Mouse (Mus musculus): ENCODE results near the gene Kif22. TPM values are rescaled to one million over a fixed set of nuclear protein-coding genes. Genes with fewer than 3 reads are reported as not detected.

Kif22 gene
- polyA plus RNA-seq, 1 experiment from 2014 or later = 24.0 TPM

DNA sequence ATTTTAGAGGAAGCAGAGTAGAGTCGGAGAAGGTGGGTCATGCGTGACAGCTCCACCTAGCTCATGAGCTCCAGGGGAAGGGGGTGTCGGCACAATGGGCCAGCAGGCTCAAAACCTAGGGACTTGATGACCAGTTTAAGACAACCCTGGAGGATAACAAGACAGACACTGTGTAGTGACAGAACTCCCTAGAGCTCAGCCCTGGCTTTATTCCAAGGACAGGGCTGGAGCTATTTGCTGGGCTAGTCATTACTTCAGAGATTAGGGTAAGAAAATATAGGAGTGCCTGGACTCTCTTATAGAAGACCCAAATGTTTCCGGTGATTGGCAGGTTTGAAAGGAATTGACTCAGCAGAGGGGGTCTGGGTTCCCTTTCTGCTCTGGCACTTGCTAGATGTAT lies 30.9 kb upstream of the Kif22 start:
- Histone ChIP-seq H3K4me1 (replicated peaks; ENCODE audit: control insufficient read depth, insufficient read depth, low read length) (no peaks in the 10 kb centered on the region), H3K9me3 (ENCODE audit: control insufficient read depth) (no peaks in the 10 kb centered on the region), H3K4me3 (ENCODE audit: low read depth, low read length) (no peak overlapping the region), H3K4me2 (replicated peaks; ENCODE audit: low read depth) (no peak overlapping the region), H3K27me3 (replicated peaks; ENCODE audit: control insufficient read depth, insufficient read depth, low read length) (peaks cover 10% of the 10 kb centered on the region; the same call in 1 of the 2 replicates), H3K27ac (ENCODE audit: low read depth, low read length) (no peak overlapping the region), H3K36me3 (ENCODE audit: control insufficient read depth, insufficient read depth) (no peaks in the 10 kb centered on the region), H3K9ac (ENCODE audit: low read depth, low read length) (no peak overlapping the region)
- no peak for TF ChIP-seq CTCF (IDR thresholded peaks at IDR 0.05; ENCODE audit: low read depth)
- no peak for ATAC-seq
- 75% methylated on average over 4 of the region's 4 CpGs for WGBS

- no peaks in the 10 kb centered on the region for H3K36me3 ChIP-seq (ENCODE audit: control insufficient read depth, insufficient read depth)
- no peaks in the 10 kb centered on the region for H3K4me1 ChIP-seq (replicated peaks; ENCODE audit: control insufficient read depth, insufficient read depth, low read length)
- no peak overlapping the region for H3K9ac ChIP-seq (ENCODE audit: low read depth, low read length)
- H3K27ac ChIP-seq (ENCODE audit: low read depth, low read length) = no peak overlapping the region
- no peak overlapping the region for H3K4me3 ChIP-seq (ENCODE audit: low read depth, low read length)
- peak; percentile 89 for ATAC-seq
- no peaks in the 10 kb centered on the region for H3K9me3 ChIP-seq (ENCODE audit: control insufficient read depth)
- 37% methylated on average over 4 of the region's 4 CpGs for WGBS
- peaks cover 10% of the 10 kb centered on the region; the same call in 1 of the 2 replicates for H3K27me3 ChIP-seq (replicated peaks; ENCODE audit: control insufficient read depth, insufficient read depth, low read length)
- TF ChIP-seq CTCF (IDR thresholded peaks at IDR 0.05; ENCODE audit: low read depth) = no peak
- H3K4me2 ChIP-seq (replicated peaks; ENCODE audit: low read depth) = no peak overlapping the region
These were observed 28.7 kb upstream of the Kif22 start for GRCm38 (mm10) chr7:127070871-127071413.

DNA sequence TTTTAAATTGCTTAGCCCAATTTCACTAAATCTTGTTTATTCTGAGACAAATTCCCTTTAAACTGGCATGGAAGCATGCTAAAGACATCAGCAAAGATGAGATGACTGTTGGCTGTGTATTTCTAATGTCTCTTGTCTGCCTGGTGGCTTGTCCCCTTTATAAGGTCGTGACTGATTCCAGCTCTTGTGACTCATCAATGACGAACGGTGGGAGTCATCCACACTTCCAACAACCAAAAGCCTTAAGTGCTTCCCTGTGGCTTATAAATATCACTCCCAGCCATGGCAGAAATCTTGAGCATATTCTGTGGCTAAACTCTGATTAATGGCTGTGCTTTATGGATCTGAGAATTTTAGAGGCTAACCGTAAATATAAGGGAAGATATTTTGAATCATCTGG lies 24.0 kb upstream of the Kif22 start:
- no peaks in the 10 kb centered on the region for H3K4me1 ChIP-seq (replicated peaks; ENCODE audit: control insufficient read depth, insufficient read depth, low read length)
- no peak overlapping the region for H3K9ac ChIP-seq (ENCODE audit: low read depth, low read length)
- ATAC-seq = no peak
- H3K4me2 ChIP-seq (replicated peaks; ENCODE audit: low read depth) = no peak overlapping the region
- WGBS = 67% methylated on average over 4 of the region's 4 CpGs
- no peak for TF ChIP-seq CTCF (IDR thresholded peaks at IDR 0.05; ENCODE audit: low read depth)
- no peaks in the 10 kb centered on the region for H3K9me3 ChIP-seq (ENCODE audit: control insufficient read depth)
- no peaks in the 10 kb centered on the region for H3K36me3 ChIP-seq (ENCODE audit: control insufficient read depth, insufficient read depth)
- H3K27ac ChIP-seq (ENCODE audit: low read depth, low read length) = no peak overlapping the region
- no peaks in the 10 kb centered on the region for H3K27me3 ChIP-seq (replicated peaks; ENCODE audit: control insufficient read depth, insufficient read depth, low read length)
- H3K4me3 ChIP-seq (ENCODE audit: low read depth, low read length) = no peak overlapping the region

GRCm38 (mm10) chr7:127065538-127065937 lies 23.3 kb upstream of the Kif22 start:
- WGBS = 84% methylated on average over 6 of the region's 6 CpGs
- H3K36me3 ChIP-seq (ENCODE audit: control insufficient read depth, insufficient read depth) = no peaks in the 10 kb centered on the region
- ATAC-seq = no peak
- no peak overlapping the region for H3K4me3 ChIP-seq (ENCODE audit: low read depth, low read length)
- no peaks in the 10 kb centered on the region for H3K27me3 ChIP-seq (replicated peaks; ENCODE audit: control insufficient read depth, insufficient read depth, low read length)
- no peak overlapping the region for H3K4me2 ChIP-seq (replicated peaks; ENCODE audit: low read depth)
- H3K9ac ChIP-seq (ENCODE audit: low read depth, low read length) = no peak overlapping the region
- no peak overlapping the region for H3K27ac ChIP-seq (ENCODE audit: low read depth, low read length)
- no peaks in the 10 kb centered on the region for H3K4me1 ChIP-seq (replicated peaks; ENCODE audit: control insufficient read depth, insufficient read depth, low read length)
- TF ChIP-seq CTCF (IDR thresholded peaks at IDR 0.05; ENCODE audit: low read depth) = peak; percentile 24; the same call in 1 of the 2 replicates
- H3K9me3 ChIP-seq (ENCODE audit: control insufficient read depth) = no peaks in the 10 kb centered on the region

DNA sequence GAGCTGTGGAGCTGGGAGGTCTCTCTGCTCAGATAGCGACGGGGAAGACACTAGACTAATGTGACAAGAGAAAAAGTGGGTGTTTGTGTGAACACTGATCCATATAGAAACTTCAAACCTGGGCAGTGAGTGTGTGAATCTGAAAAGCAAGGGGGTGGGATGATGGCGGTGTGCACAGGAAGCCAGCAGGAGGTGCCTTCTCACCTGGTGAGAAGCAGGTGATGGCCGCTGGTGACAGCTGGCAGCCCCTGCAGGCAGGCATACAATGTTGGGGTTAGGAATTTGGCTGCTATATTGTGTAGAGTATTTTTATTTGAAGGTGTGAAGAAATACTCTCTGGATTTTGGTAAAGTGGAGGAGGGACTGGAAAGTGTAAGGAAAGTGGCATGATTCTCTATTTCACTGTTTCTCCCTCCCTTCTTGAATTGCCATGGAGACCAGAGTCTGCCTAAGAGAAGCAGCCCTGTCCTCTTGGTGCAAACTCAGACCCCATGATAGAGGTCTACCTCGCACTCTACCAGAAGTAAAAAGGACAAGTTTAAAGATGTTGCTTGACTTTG lies 12.8 kb upstream of the Kif22 start:
- 63% methylated on average over 5 of the region's 5 CpGs for WGBS
- Histone ChIP-seq H3K4me1 (replicated peaks; ENCODE audit: control insufficient read depth, insufficient read depth, low read length) (no peaks in the 10 kb centered on the region), H3K36me3 (ENCODE audit: control insufficient read depth, insufficient read depth) (no peaks in the 10 kb centered on the region), H3K9ac (ENCODE audit: low read depth, low read length) (no peak overlapping the region), H3K4me2 (replicated peaks; ENCODE audit: low read depth) (no peak overlapping the region), H3K27ac (ENCODE audit: low read depth, low read length) (no peak overlapping the region), H3K27me3 (replicated peaks; ENCODE audit: control insufficient read depth, insufficient read depth, low read length) (peaks cover 15% of the 10 kb centered on the region; the same call in 1 of the 2 replicates), H3K9me3 (ENCODE audit: control insufficient read depth) (no peaks in the 10 kb centered on the region), H3K4me3 (ENCODE audit: low read depth, low read length) (no peak overlapping the region)
- ATAC-seq = no peak
- TF ChIP-seq CTCF (IDR thresholded peaks at IDR 0.05; ENCODE audit: low read depth) = peak; percentile 36

DNA sequence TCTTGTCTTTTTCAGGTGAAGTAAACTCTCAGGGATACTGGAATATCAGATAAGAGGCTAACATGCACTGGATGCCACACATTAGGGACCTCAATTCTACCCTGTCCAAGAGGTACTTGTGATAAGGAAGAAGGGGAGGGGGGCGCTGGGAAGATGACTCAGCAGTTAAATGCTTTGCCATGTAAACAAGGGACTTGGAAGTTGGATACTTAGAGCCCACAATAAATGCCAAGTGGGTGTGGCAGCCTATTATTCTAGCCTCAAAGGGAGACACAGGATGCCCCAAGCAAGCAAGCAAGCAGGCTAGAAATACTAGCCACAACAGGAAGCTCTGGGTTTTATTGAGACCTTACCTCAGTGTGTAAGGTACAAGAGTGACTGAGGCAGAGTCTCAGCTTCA lies 11.0 kb downstream of the Kif22 start:
- Histone ChIP-seq H3K9me3 (ENCODE audit: control insufficient read depth) (no peaks in the 10 kb centered on the region), H3K4me1 (replicated peaks; ENCODE audit: control insufficient read depth, insufficient read depth, low read length) (peaks cover 4% of the 10 kb centered on the region; the same call in 1 of the 2 replicates), H3K4me2 (replicated peaks; ENCODE audit: low read depth) (no peak overlapping the region), H3K9ac (ENCODE audit: low read depth, low read length) (no peak overlapping the region), H3K36me3 (ENCODE audit: control insufficient read depth, insufficient read depth) (peaks cover 48% of the 10 kb centered on the region), H3K27ac (ENCODE audit: low read depth, low read length) (no peak overlapping the region), H3K4me3 (ENCODE audit: low read depth, low read length) (no peak overlapping the region), H3K27me3 (replicated peaks; ENCODE audit: control insufficient read depth, insufficient read depth, low read length) (no peaks in the 10 kb centered on the region)
- no peak for TF ChIP-seq CTCF (IDR thresholded peaks at IDR 0.05; ENCODE audit: low read depth)
- WGBS = 70% methylated on average over 1 of the region's 1 CpGs
- ATAC-seq = no peak

All from intestine, postnatal 0 days (tissue).